Mouse (Mus musculus): Measurements from ENCODE around the gene Ghrh. TPM values are rescaled to one million over a fixed set of nuclear protein-coding genes. Genes with fewer than 3 reads are reported as not detected.

Ghrh gene
- polyA plus RNA-seq, 1 experiment, result not detected

- no peak for TF ChIP-seq CTCF (IDR thresholded peaks at IDR 0.05; ENCODE audit: borderline replicate concordance, insufficient read depth, low read length)
- no peak for TF ChIP-seq POLR2A (IDR thresholded peaks at IDR 0.05; ENCODE audit: low read depth, low read length)
- Histone ChIP-seq H3K4me1 (ENCODE audit: control insufficient read depth, insufficient read depth, low read length) (no peaks in the 10 kb centered on the region; the same call in 1 of the 2 replicates), H3K27ac (ENCODE audit: insufficient read depth, low read length) (no peak overlapping the region), H3K4me3 (ENCODE audit: insufficient read depth, low read length) (no peak overlapping the region)
Measured at GRCm38 (mm10) chr2:157296105-157296689, 51.1 kb downstream of the Ghrh start.

DNA sequence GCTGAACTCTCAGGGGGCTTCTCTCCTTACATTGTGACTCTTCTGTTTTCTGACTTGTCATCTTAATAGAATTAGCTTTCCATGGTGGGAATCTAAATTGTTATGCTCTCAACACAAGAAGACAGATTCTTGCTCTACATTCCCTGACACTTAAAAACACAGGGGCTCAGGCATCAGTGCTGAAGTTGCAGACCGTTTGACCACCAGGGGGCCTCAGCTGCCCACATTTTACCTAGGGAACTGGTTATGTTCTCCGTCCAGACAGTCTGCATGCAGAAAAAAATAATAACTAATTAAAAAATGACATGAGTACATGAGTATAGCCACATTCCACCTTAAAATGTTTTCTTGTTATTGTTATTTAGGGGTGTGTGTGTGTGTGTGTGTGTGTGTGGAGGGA lies 55.2 kb downstream of the Ghrh start:
- Histone ChIP-seq H3K27ac (ENCODE audit: insufficient read depth, low read length) (no peak overlapping the region), H3K4me3 (ENCODE audit: insufficient read depth, low read length) (no peak overlapping the region), H3K4me1 (ENCODE audit: control insufficient read depth, insufficient read depth, low read length) (no peaks in the 10 kb centered on the region; the same call in 1 of the 2 replicates)
- TF ChIP-seq CTCF (IDR thresholded peaks at IDR 0.05; ENCODE audit: borderline replicate concordance, insufficient read depth, low read length) (peak; percentile 71), POLR2A (IDR thresholded peaks at IDR 0.05; ENCODE audit: low read depth, low read length) (no peak)

- H3K4me1 ChIP-seq (ENCODE audit: control insufficient read depth, insufficient read depth, low read length), result no peaks in the 10 kb centered on the region
- H3K27ac ChIP-seq (ENCODE audit: insufficient read depth, low read length), result no peak overlapping the region
- no peak overlapping the region for H3K4me3 ChIP-seq (ENCODE audit: insufficient read depth, low read length)
- TF ChIP-seq CTCF (IDR thresholded peaks at IDR 0.05; ENCODE audit: borderline replicate concordance, insufficient read depth, low read length) (no peak), POLR2A (IDR thresholded peaks at IDR 0.05; ENCODE audit: low read depth, low read length) (no peak)
Measured at GRCm38 (mm10) chr2:157288996-157289395, 58.3 kb downstream of the Ghrh start.

- H3K27ac ChIP-seq (ENCODE audit: insufficient read depth, low read length), result no peak overlapping the region
- TF ChIP-seq CTCF (IDR thresholded peaks at IDR 0.05; ENCODE audit: borderline replicate concordance, insufficient read depth, low read length) (no peak), POLR2A (IDR thresholded peaks at IDR 0.05; ENCODE audit: low read depth, low read length) (no peak)
- H3K4me3 ChIP-seq (ENCODE audit: insufficient read depth, low read length), result no peak overlapping the region
- no peaks in the 10 kb centered on the region for H3K4me1 ChIP-seq (ENCODE audit: control insufficient read depth, insufficient read depth, low read length)
Measured at GRCm38 (mm10) chr2:157287542-157287941, 59.8 kb downstream of the Ghrh start.

- H3K4me1 ChIP-seq (ENCODE audit: control insufficient read depth, insufficient read depth, low read length), result peaks cover 10% of the 10 kb centered on the region
- H3K4me3 ChIP-seq (ENCODE audit: insufficient read depth, low read length), result no peak overlapping the region
- no peak for TF ChIP-seq CTCF (IDR thresholded peaks at IDR 0.05; ENCODE audit: borderline replicate concordance, insufficient read depth, low read length)
- TF ChIP-seq POLR2A (IDR thresholded peaks at IDR 0.05; ENCODE audit: low read depth, low read length), result no peak
- H3K27ac ChIP-seq (ENCODE audit: insufficient read depth, low read length), result no peak overlapping the region
Measured at GRCm38 (mm10) chr2:157283321-157283720, 64.0 kb downstream of the Ghrh start.

Other genes starting within 250 kb of the Ghrh start
- gene Samhd1, start 212.2 kb downstream of the Ghrh start, polyA plus RNA-seq (2011; ENCODE audit: insufficient read length, low read depth, missing spikeins), result 79.5 and 83.7 TPM in 2 replicates
- gene Rbl1, start 143.0 kb downstream of the Ghrh start, polyA plus RNA-seq (2011; ENCODE audit: insufficient read length, low read depth, missing spikeins), result 19.9 and 24.0 TPM in 2 replicates
- 358 and 394 TPM in 2 replicates for gene Rpn2, start 68.5 kb downstream of the Ghrh start, polyA plus RNA-seq (2011; ENCODE audit: insufficient read length, low read depth, missing spikeins)
- not detected in 2 replicates for gene Mroh8, start 68.0 kb downstream of the Ghrh start, polyA plus RNA-seq (2011; ENCODE audit: insufficient read length, low read depth, missing spikeins)
- gene Manbal, start 20.1 kb upstream of the Ghrh start, polyA plus RNA-seq (2011; ENCODE audit: insufficient read length, low read depth, missing spikeins), result 53.9 and 54.2 TPM in 2 replicates
- 38.1 and 48.9 TPM in 2 replicates for gene Src, start 70.9 kb upstream of the Ghrh start, polyA plus RNA-seq (2011; ENCODE audit: insufficient read length, low read depth, missing spikeins)
- 12.6 and 15.1 TPM in 2 replicates for gene Nnat, start 212.6 kb upstream of the Ghrh start, polyA plus RNA-seq (2011; ENCODE audit: insufficient read length, low read depth, missing spikeins)
- gene Blcap, start 223.8 kb upstream of the Ghrh start, polyA plus RNA-seq (2011; ENCODE audit: insufficient read length, low read depth, missing spikeins), result 63.9 and 72.3 TPM in 2 replicates